Mouse (Mus musculus): Measurements from ENCODE around the gene Map3k7cl. TPM values are rescaled to one million over a fixed set of nuclear protein-coding genes. Genes with fewer than 3 reads are reported as not detected.

Map3k7cl gene
- polyA plus RNA-seq, 1 experiment from 2014 or later, result 0.39 TPM

GRCm38 (mm10) chr16:87635213-87635755, 82.2 kb downstream of the Map3k7cl start:
- 82% methylated on average over 6 of the region's 6 CpGs for WGBS
- H3K27ac ChIP-seq (ENCODE audit: low read length), result no peak overlapping the region
- H3K4me1 ChIP-seq (ENCODE audit: control insufficient read depth, insufficient read depth, low read length), result no peaks in the 10 kb centered on the region
- H3K4me3 ChIP-seq (ENCODE audit: low read depth, low read length), result no peak overlapping the region
- no peaks in the 10 kb centered on the region for H3K9me3 ChIP-seq (ENCODE audit: control insufficient read depth, low read depth, low read length)
- ATAC-seq (ENCODE audit: insufficient number of reproducible peaks, insufficient read depth, low FRiP score, low read depth), result no peak
- H3K36me3 ChIP-seq (ENCODE audit: control insufficient read depth, insufficient read depth, low read length), result no peaks in the 10 kb centered on the region
- H3K9ac ChIP-seq (replicated peaks; ENCODE audit: low read depth, low read length), result no peak overlapping the region
- H3K4me2 ChIP-seq (replicated peaks; ENCODE audit: low read depth, low read length), result no peak overlapping the region
- H3K27me3 ChIP-seq (ENCODE audit: control insufficient read depth, insufficient read depth, low read length), result no peaks in the 10 kb centered on the region

- ATAC-seq (ENCODE audit: insufficient number of reproducible peaks, insufficient read depth, low FRiP score, low read depth), result no peak
- Histone ChIP-seq H3K4me3 (ENCODE audit: low read depth, low read length) (no peak overlapping the region), H3K9me3 (ENCODE audit: control insufficient read depth, low read depth, low read length) (no peaks in the 10 kb centered on the region), H3K9ac (replicated peaks; ENCODE audit: low read depth, low read length) (no peak overlapping the region), H3K4me1 (ENCODE audit: control insufficient read depth, insufficient read depth, low read length) (no peaks in the 10 kb centered on the region), H3K36me3 (ENCODE audit: control insufficient read depth, insufficient read depth, low read length) (no peaks in the 10 kb centered on the region), H3K27ac (ENCODE audit: low read length) (no peak overlapping the region), H3K4me2 (replicated peaks; ENCODE audit: low read depth, low read length) (no peak overlapping the region), H3K27me3 (ENCODE audit: control insufficient read depth, insufficient read depth, low read length) (no peaks in the 10 kb centered on the region)
- 59% methylated on average over 4 of the region's 4 CpGs for WGBS
These were observed 82.7 kb downstream of the Map3k7cl start for GRCm38 (mm10) chr16:87635841-87636240.

- H3K27me3 ChIP-seq (ENCODE audit: control insufficient read depth, insufficient read depth, low read length), result no peaks in the 10 kb centered on the region
- WGBS, result 35% methylated on average over 1 of the region's 1 CpGs
- H3K4me1 ChIP-seq (ENCODE audit: control insufficient read depth, insufficient read depth, low read length), result no peaks in the 10 kb centered on the region
- H3K4me2 ChIP-seq (replicated peaks; ENCODE audit: low read depth, low read length), result no peak overlapping the region
- H3K36me3 ChIP-seq (ENCODE audit: control insufficient read depth, insufficient read depth, low read length), result no peaks in the 10 kb centered on the region
- H3K9me3 ChIP-seq (ENCODE audit: control insufficient read depth, low read depth, low read length), result no peaks in the 10 kb centered on the region
- no peak overlapping the region for H3K27ac ChIP-seq (ENCODE audit: low read length)
- H3K9ac ChIP-seq (replicated peaks; ENCODE audit: low read depth, low read length), result no peak overlapping the region
- no peak overlapping the region for H3K4me3 ChIP-seq (ENCODE audit: low read depth, low read length)
- ATAC-seq (ENCODE audit: insufficient number of reproducible peaks, insufficient read depth, low FRiP score, low read depth), result no peak
These were observed 85.0 kb downstream of the Map3k7cl start for GRCm38 (mm10) chr16:87638098-87638497.

GRCm38 (mm10) chr16:87642234-87642633, 89.1 kb downstream of the Map3k7cl start:
- no peaks in the 10 kb centered on the region for H3K27me3 ChIP-seq (ENCODE audit: control insufficient read depth, insufficient read depth, low read length)
- no peak overlapping the region for H3K4me3 ChIP-seq (ENCODE audit: low read depth, low read length)
- no peaks in the 10 kb centered on the region for H3K9me3 ChIP-seq (ENCODE audit: control insufficient read depth, low read depth, low read length)
- ATAC-seq (ENCODE audit: insufficient number of reproducible peaks, insufficient read depth, low FRiP score, low read depth), result no peak
- H3K27ac ChIP-seq (ENCODE audit: low read length), result no peak overlapping the region
- no peak overlapping the region for H3K4me2 ChIP-seq (replicated peaks; ENCODE audit: low read depth, low read length)
- H3K4me1 ChIP-seq (ENCODE audit: control insufficient read depth, insufficient read depth, low read length), result peaks cover 12% of the 10 kb centered on the region; the same call in 1 of the 2 replicates
- 82% methylated on average over 7 of the region's 7 CpGs for WGBS
- no peaks in the 10 kb centered on the region for H3K36me3 ChIP-seq (ENCODE audit: control insufficient read depth, insufficient read depth, low read length)
- no peak overlapping the region for H3K9ac ChIP-seq (replicated peaks; ENCODE audit: low read depth, low read length)

- WGBS, result 45% methylated on average over 14 of the region's 14 CpGs
- no peak overlapping the region for H3K27ac ChIP-seq (ENCODE audit: low read length)
- ATAC-seq (ENCODE audit: insufficient number of reproducible peaks, insufficient read depth, low FRiP score, low read depth), result no peak
These were observed 91.1 kb downstream of the Map3k7cl start for GRCm38 (mm10) chr16:87644111-87644770.

More at GRCm38 (mm10) chr16:87644111-87644770, 91.1 kb downstream of the Map3k7cl start:
- Histone ChIP-seq H3K36me3 (ENCODE audit: control insufficient read depth, insufficient read depth, low read length) (no peaks in the 10 kb centered on the region), H3K4me1 (ENCODE audit: control insufficient read depth, insufficient read depth, low read length) (peaks cover 12% of the 10 kb centered on the region; the same call in 1 of the 2 replicates), H3K9me3 (ENCODE audit: control insufficient read depth, low read depth, low read length) (no peaks in the 10 kb centered on the region), H3K4me2 (replicated peaks; ENCODE audit: low read depth, low read length) (no peak overlapping the region), H3K9ac (replicated peaks; ENCODE audit: low read depth, low read length) (no peak overlapping the region), H3K4me3 (ENCODE audit: low read depth, low read length) (no peak overlapping the region), H3K27me3 (ENCODE audit: control insufficient read depth, insufficient read depth, low read length) (no peaks in the 10 kb centered on the region)

Other genes with a start within 250 kb of the Map3k7cl start
- gene N6amt1, start 199.1 kb upstream of the Map3k7cl start, polyA plus RNA-seq (2014; fragmentation: Nextera tagmentation; extraction: Ambion mirVana), result 26.7 and 29.6 TPM in 2 replicates
- 34.9 and 37.7 TPM in 2 replicates for gene Ltn1, start 120.7 kb upstream of the Map3k7cl start, polyA plus RNA-seq (2014; fragmentation: Nextera tagmentation; extraction: Ambion mirVana)
- gene Rwdd2b, start 112.8 kb upstream of the Map3k7cl start, polyA plus RNA-seq (2014; fragmentation: Nextera tagmentation; extraction: Ambion mirVana), result 11.0 TPM in 2 replicates
- gene Usp16, start 98.6 kb upstream of the Map3k7cl start, polyA plus RNA-seq (2014; fragmentation: Nextera tagmentation; extraction: Ambion mirVana), result 44.5 and 53.5 TPM in 2 replicates
- 396 and 425 TPM in 2 replicates for gene Cct8, start 57.5 kb upstream of the Map3k7cl start, polyA plus RNA-seq (2014; fragmentation: Nextera tagmentation; extraction: Ambion mirVana)
- 15.3 and 16.2 TPM in 2 replicates for gene Bach1, start 145.6 kb downstream of the Map3k7cl start, polyA plus RNA-seq (2014; fragmentation: Nextera tagmentation; extraction: Ambion mirVana)

Data from stomach, embryonic 14.5 days (tissue).